Mouse (Mus musculus) cortical plate, adult 2 months (tissue): ENCODE results near the gene Nwd1.

Experiments
- CTCF ChIP-seq: fragments of 200-500 bp; IDR thresholded peaks from 2 replicates; pipeline ENCODE4 v1.5.1; 2011; ENCODE audit warnings: mild to moderate bottlenecking, control low read depth, low read length; ENCODE audit not compliant: insufficient read depth; ENCODE audit errors: extremely low read depth
- POLR2A ChIP-seq: fragments of 200-500 bp; IDR thresholded peaks from 2 replicates; pipeline ENCODE4 v1.6.1; 2011; ENCODE audit warnings: mild to moderate bottlenecking, low read length, control low read depth; ENCODE audit not compliant: insufficient read depth; ENCODE audit errors: extremely low read depth

GRCm38 (mm10) chr8:72736868-72737267 is 90.4 kb downstream of the Nwd1 start:
- no peak for TF ChIP-seq POLR2A
- TF ChIP-seq CTCF = no peak
